Mouse (Mus musculus) MEL (cell line): ENCODE measurements around the gene Lrp3.
A peak's percentile ranks its signal among the peaks of the same experiment; 100 is the strongest.

Experiments used
- CTCF ChIP-seq, 3 experiments: IDR thresholded peaks in 2 of 3; conservative IDR thresholded peaks in 1 of 3; 2 replicates each; pipeline ENCODE4 v1.5.1; 2011 to 2012; ENCODE audit warnings: low read length in 3 of 3, low read depth in 2 of 3, mild to moderate bottlenecking in 2 of 3, improper control_type of control experiment in 1 of 3, inconsistent platforms in 1 of 3, mixed read lengths in 1 of 3, moderate library complexity in 1 of 3; ENCODE audit not compliant: control insufficient read depth in 1 of 3, insufficient read depth in 1 of 3, poor library complexity in 1 of 3, severe bottlenecking in 1 of 3
- E2F4 ChIP-seq: IDR thresholded peaks from 2 replicates; pipeline ENCODE4 v1.6.1; 2011; ENCODE audit warnings: low read depth, low read length, improper control_type of control experiment, borderline replicate concordance
- EP300 ChIP-seq, 2 experiments: IDR thresholded peaks; 2 replicates each; pipeline ENCODE4 v1.6.1; 2011; ENCODE audit warnings: improper control_type of control experiment in 2 of 2, low read length in 2 of 2, low read depth in 1 of 2, mild to moderate bottlenecking in 1 of 2
- GATA1 ChIP-seq: IDR thresholded peaks from 2 replicates; pipeline ENCODE4 v1.6.1; 2011; ENCODE audit warnings: low read depth, low read length, improper control_type of control experiment
- HCFC1 ChIP-seq: IDR thresholded peaks from 2 replicates; pipeline ENCODE4 v1.6.1; 2012; ENCODE audit warnings: low read depth, mild to moderate bottlenecking, inconsistent platforms, low read length, improper control_type of control experiment, moderate library complexity
- NELFE ChIP-seq: IDR thresholded peaks from 2 replicates; pipeline ENCODE4 v1.6.1; 2011; ENCODE audit warnings: low read depth, low read length, improper control_type of control experiment
- POLR2A ChIP-seq, 2 experiments: IDR thresholded peaks; 2 replicates each; pipeline ENCODE4 v1.6.1; 2011 to 2012; ENCODE audit warnings: low read length in 2 of 2, mild to moderate bottlenecking in 2 of 2, control low read depth in 1 of 2, improper control_type of control experiment in 1 of 2, low read depth in 1 of 2, moderate library complexity in 1 of 2; ENCODE audit not compliant: control insufficient read depth in 1 of 2, insufficient read depth in 1 of 2, poor library complexity in 1 of 2
- SMC3 ChIP-seq: IDR thresholded peaks from 2 replicates; pipeline ENCODE4 v1.6.1; 2011; ENCODE audit warnings: low read depth, low read length, improper control_type of control experiment
- USF2 ChIP-seq, 2 experiments: IDR thresholded peaks; 2 replicates each; pipeline ENCODE4 v1.6.1; 2011 to 2012; ENCODE audit warnings: improper control_type of control experiment in 2 of 2, low read length in 2 of 2, borderline replicate concordance in 1 of 2, inconsistent platforms in 1 of 2, low read depth in 1 of 2, mild to moderate bottlenecking in 1 of 2; ENCODE audit not compliant: insufficient read depth in 1 of 2
- ZNF384 ChIP-seq: IDR thresholded peaks from 2 replicates; pipeline ENCODE4 v1.6.1; 2012; ENCODE audit warnings: low read depth, mild to moderate bottlenecking, inconsistent platforms, low read length, improper control_type of control experiment

GRCm38 (mm10) chr7:35154449-35154848 lies 60.8 kb downstream of the Lrp3 start:
- TF ChIP-seq CTCF (IDR thresholded peaks at IDR 0.05 in 2 of 3, conservative IDR thresholded peaks at IDR 0.05 in 1 of 3; ENCODE audit: control insufficient read depth in 1 of 3, insufficient read depth in 1 of 3, low read depth in 2 of 3, low read length in 3 of 3, poor library complexity in 1 of 3, severe bottlenecking in 1 of 3) (no peak), USF2 (IDR thresholded peaks at IDR 0.05; ENCODE audit: borderline replicate concordance in 1 of 2, insufficient read depth in 1 of 2, low read depth in 1 of 2, low read length in 2 of 2) (no peak), NELFE (no peak), EP300 (IDR thresholded peaks at IDR 0.05; ENCODE audit: low read depth in 1 of 2, low read length in 2 of 2) (peak; percentile 79 to 91), POLR2A (IDR thresholded peaks at IDR 0.05; ENCODE audit: control insufficient read depth in 1 of 2, insufficient read depth in 1 of 2, low read depth in 1 of 2, low read length in 2 of 2, poor library complexity in 1 of 2) (no peak), ZNF384 (no peak), SMC3 (no peak), GATA1 (peak; percentile 81), HCFC1 (no peak), E2F4 (no peak)
